Mouse (Mus musculus): ENCODE measurements around the gene Sfmbt1. TPM values are rescaled to one million over a fixed set of nuclear protein-coding genes. Genes with fewer than 3 reads are reported as not detected.

Gene Sfmbt1
- polyA plus RNA-seq, 1 experiment = 3.2 TPM

DNA sequence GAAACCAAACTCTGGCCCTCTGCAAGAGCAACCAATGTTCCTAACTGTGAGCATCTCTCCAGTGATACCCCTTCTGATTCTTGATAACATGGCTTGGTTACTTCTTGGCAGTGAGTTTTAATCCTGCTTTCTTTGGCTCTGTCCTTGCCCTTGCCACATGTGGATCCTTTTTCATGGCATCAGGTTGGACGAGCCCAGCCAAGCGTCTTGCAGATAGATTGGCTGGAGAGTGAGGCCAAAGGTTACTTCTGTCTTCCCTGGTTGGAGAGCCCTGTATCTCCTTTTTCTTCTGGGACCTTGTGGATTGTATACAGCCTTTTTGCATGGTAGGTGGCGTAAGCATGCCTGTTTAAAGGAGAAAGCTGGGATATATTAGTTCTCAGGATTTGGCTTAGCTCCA lies 129.1 kb downstream of the Sfmbt1 start:
- WGBS = 98% methylated on average over 3 of the region's 3 CpGs
- Histone ChIP-seq H3K27ac (ENCODE audit: control insufficient read depth, insufficient read depth, low read length) (no peak overlapping the region), H3K36me3 (ENCODE audit: control insufficient read depth, insufficient read depth, low read length) (no peaks in the 10 kb centered on the region), H3K27me3 (ENCODE audit: control insufficient read depth, insufficient read depth, low read length) (no peaks in the 10 kb centered on the region), H3K4me3 (ENCODE audit: control insufficient read depth, insufficient read depth, low read length) (no peak overlapping the region), H3K4me1 (replicated peaks; ENCODE audit: control insufficient read depth, insufficient read depth, low read length) (no peaks in the 10 kb centered on the region)
- no peak for TF ChIP-seq CTCF (IDR thresholded peaks at IDR 0.05; ENCODE audit: borderline replicate concordance, control insufficient read depth, extremely low read depth, insufficient read depth, low read length, poor library complexity)
- TF ChIP-seq POLR2A (IDR thresholded peaks at IDR 0.05; ENCODE audit: control insufficient read depth, extremely low read depth, insufficient read depth, low read length, poor library complexity) = no peak
- DNase-seq = no peak

DNA sequence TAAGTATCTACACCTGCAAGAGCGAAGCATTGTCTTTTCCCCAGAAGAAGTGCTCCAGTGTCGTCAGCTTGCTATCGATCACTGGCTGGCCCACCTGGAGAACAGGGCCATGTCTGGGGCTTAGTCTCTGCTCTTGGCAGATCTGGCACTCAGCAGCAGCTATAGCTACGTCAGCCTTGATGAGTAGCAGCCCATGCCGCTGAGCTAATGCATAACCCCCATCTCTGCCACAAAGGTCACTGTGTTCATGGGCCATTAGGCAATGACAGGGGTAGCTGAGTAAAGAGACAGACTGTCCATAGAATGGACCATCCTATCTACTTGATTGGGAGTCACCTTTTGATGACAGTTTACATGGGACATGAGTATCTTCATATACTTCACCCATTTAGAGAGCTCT lies 135.9 kb downstream of the Sfmbt1 start:
- no peaks in the 10 kb centered on the region for H3K27me3 ChIP-seq (ENCODE audit: control insufficient read depth, insufficient read depth, low read length)
- 95% methylated on average over 5 of the region's 5 CpGs for WGBS
- no peak for TF ChIP-seq CTCF (IDR thresholded peaks at IDR 0.05; ENCODE audit: borderline replicate concordance, control insufficient read depth, extremely low read depth, insufficient read depth, low read length, poor library complexity)
- TF ChIP-seq POLR2A (IDR thresholded peaks at IDR 0.05; ENCODE audit: control insufficient read depth, extremely low read depth, insufficient read depth, low read length, poor library complexity) = no peak

DNA sequence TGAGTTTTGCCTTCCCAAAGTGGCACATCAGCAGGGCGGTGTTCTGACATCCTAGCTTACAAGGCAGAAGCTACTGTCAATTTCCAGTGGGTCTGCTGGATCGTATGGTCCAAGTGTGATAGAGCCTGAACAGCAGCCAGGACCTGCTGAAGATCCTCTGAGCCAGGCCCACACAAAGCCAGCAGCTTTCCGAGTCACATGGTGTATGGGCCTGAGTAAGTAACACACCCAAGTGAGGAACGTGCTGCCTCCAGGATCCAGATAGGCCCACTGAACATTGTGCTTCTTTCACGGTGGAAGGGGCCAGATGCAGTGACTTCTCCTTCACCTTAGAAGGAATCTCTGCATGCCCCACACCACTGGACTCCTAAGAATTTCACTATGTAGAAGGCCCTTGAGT lies 137.7 kb downstream of the Sfmbt1 start:
- WGBS = 93% methylated on average over 5 of the region's 5 CpGs
- H3K4me1 ChIP-seq (replicated peaks; ENCODE audit: control insufficient read depth, insufficient read depth, low read length) = no peaks in the 10 kb centered on the region
- no peaks in the 10 kb centered on the region for H3K36me3 ChIP-seq (ENCODE audit: control insufficient read depth, insufficient read depth, low read length)
- no peak overlapping the region for H3K27ac ChIP-seq (ENCODE audit: control insufficient read depth, insufficient read depth, low read length)
- H3K27me3 ChIP-seq (ENCODE audit: control insufficient read depth, insufficient read depth, low read length) = no peaks in the 10 kb centered on the region
- TF ChIP-seq POLR2A (IDR thresholded peaks at IDR 0.05; ENCODE audit: control insufficient read depth, extremely low read depth, insufficient read depth, low read length, poor library complexity) = no peak
- no peak for TF ChIP-seq CTCF (IDR thresholded peaks at IDR 0.05; ENCODE audit: borderline replicate concordance, control insufficient read depth, extremely low read depth, insufficient read depth, low read length, poor library complexity)
- H3K4me3 ChIP-seq (ENCODE audit: control insufficient read depth, insufficient read depth, low read length) = no peak overlapping the region
- DNase-seq = no peak

More for the DNA sequence above, 135.9 kb downstream of the Sfmbt1 start:
- no peaks in the 10 kb centered on the region for H3K36me3 ChIP-seq (ENCODE audit: control insufficient read depth, insufficient read depth, low read length)
- no peaks in the 10 kb centered on the region for H3K4me1 ChIP-seq (replicated peaks; ENCODE audit: control insufficient read depth, insufficient read depth, low read length)
- no peak for DNase-seq
- no peak overlapping the region for H3K27ac ChIP-seq (ENCODE audit: control insufficient read depth, insufficient read depth, low read length)
- no peak overlapping the region for H3K4me3 ChIP-seq (ENCODE audit: control insufficient read depth, insufficient read depth, low read length)

DNA sequence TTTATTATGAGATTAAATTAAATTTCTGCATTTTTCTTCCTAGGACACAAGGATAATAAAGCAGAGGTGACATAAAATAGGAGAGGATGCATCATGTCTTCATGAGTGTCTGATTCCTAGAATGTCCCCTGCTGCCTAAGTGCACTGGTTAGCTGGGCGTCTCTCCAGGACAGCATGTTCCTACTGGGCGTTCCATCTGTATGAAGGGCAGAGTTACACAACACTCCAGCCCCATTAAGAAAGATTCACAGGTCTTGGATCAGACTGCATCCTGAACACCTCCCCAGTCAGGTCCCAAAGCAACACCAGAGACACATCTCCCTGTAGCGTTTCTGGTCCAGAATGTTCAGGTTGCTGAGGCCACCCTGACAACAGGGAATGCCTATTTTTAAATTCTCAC lies 140.7 kb downstream of the Sfmbt1 start:
- Histone ChIP-seq H3K36me3 (ENCODE audit: control insufficient read depth, insufficient read depth, low read length) (no peaks in the 10 kb centered on the region), H3K4me1 (replicated peaks; ENCODE audit: control insufficient read depth, insufficient read depth, low read length) (no peaks in the 10 kb centered on the region), H3K27ac (ENCODE audit: control insufficient read depth, insufficient read depth, low read length) (no peak overlapping the region), H3K27me3 (ENCODE audit: control insufficient read depth, insufficient read depth, low read length) (no peaks in the 10 kb centered on the region), H3K4me3 (ENCODE audit: control insufficient read depth, insufficient read depth, low read length) (no peak overlapping the region)
- 94% methylated on average over 3 of the region's 3 CpGs for WGBS
- DNase-seq = no peak
- TF ChIP-seq CTCF (IDR thresholded peaks at IDR 0.05; ENCODE audit: borderline replicate concordance, control insufficient read depth, extremely low read depth, insufficient read depth, low read length, poor library complexity) (no peak), POLR2A (IDR thresholded peaks at IDR 0.05; ENCODE audit: control insufficient read depth, extremely low read depth, insufficient read depth, low read length, poor library complexity) (no peak)

DNA sequence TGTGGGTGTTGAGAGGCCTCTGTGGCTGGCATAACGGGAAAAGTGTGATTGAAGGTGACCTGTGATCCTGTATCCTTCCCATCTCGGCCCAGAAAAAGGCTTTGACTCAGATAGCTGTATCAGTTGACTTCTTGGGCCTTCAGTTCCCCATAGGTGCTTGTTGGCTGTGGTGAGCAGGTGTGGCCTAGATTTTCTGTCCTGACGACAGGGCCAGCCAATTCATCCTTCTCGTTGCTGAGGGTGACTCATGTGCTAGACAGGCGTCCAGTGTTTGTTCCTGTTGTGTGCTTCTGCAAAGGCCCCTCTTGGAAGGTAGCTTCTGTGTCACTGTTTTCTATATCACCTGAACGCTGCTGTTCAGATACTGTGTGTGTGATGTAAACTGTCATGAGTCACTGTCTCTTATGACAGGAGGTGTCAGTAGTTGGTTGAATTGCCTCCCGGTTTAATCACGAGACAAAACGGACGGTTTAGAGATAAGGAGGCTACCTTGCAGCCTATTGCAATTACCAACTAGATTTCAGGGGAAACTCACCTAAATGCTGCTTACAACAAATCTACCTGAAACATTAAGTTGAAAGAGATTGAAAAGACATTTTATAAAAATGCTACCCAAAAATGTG lies 142.3 kb downstream of the Sfmbt1 start:
- H3K4me3 ChIP-seq (ENCODE audit: control insufficient read depth, insufficient read depth, low read length) = no peak overlapping the region
- no peak overlapping the region for H3K27ac ChIP-seq (ENCODE audit: control insufficient read depth, insufficient read depth, low read length)
- no peak for DNase-seq
- TF ChIP-seq CTCF (IDR thresholded peaks at IDR 0.05; ENCODE audit: borderline replicate concordance, control insufficient read depth, extremely low read depth, insufficient read depth, low read length, poor library complexity) (no peak), POLR2A (IDR thresholded peaks at IDR 0.05; ENCODE audit: control insufficient read depth, extremely low read depth, insufficient read depth, low read length, poor library complexity) (no peak)
- H3K27me3 ChIP-seq (ENCODE audit: control insufficient read depth, insufficient read depth, low read length) = no peaks in the 10 kb centered on the region
- no peaks in the 10 kb centered on the region for H3K4me1 ChIP-seq (replicated peaks; ENCODE audit: control insufficient read depth, insufficient read depth, low read length)
- 94% methylated on average over 10 of the region's 10 CpGs for WGBS
- no peaks in the 10 kb centered on the region for H3K36me3 ChIP-seq (ENCODE audit: control insufficient read depth, insufficient read depth, low read length)

DNA sequence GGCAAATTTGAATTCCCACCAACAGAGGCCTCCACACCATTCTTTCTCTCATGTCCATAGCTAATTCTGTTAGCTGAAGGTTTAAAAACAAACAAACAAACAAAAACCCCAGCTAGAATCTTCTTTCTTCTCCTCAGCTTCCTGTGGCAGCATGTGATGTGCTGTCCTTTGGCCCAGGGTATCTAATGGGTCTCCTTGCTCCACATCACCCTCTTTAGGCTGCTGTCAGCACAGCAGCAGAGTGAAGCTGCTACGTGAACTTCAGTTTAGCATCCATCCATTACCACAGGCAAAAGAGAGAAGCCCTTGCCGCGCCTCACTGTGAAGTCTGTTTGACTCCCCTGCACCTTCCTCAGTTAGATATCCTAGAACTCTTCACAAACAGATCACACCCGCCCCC lies 143.3 kb downstream of the Sfmbt1 start:
- H3K27me3 ChIP-seq (ENCODE audit: control insufficient read depth, insufficient read depth, low read length) = no peaks in the 10 kb centered on the region
- WGBS = 89% methylated on average over 4 of the region's 4 CpGs
- H3K4me3 ChIP-seq (ENCODE audit: control insufficient read depth, insufficient read depth, low read length) = no peak overlapping the region
- no peaks in the 10 kb centered on the region for H3K4me1 ChIP-seq (replicated peaks; ENCODE audit: control insufficient read depth, insufficient read depth, low read length)
- no peak for DNase-seq
- no peak for TF ChIP-seq POLR2A (IDR thresholded peaks at IDR 0.05; ENCODE audit: control insufficient read depth, extremely low read depth, insufficient read depth, low read length, poor library complexity)
- H3K27ac ChIP-seq (ENCODE audit: control insufficient read depth, insufficient read depth, low read length) = no peak overlapping the region
- H3K36me3 ChIP-seq (ENCODE audit: control insufficient read depth, insufficient read depth, low read length) = no peaks in the 10 kb centered on the region

All from thymus, adult 2 months (tissue).